ENCODE assay signal across 8 mouse cellular contexts in genomic region chr12:82170461-82171279, GRCm38 (mm10). TPM values are rescaled to one million over a fixed set of nuclear protein-coding genes. Genes with fewer than 3 reads are reported as not detected.
DNase-seq lines count a peak whose midpoint lies in the region; ATAC-seq and TF ChIP-seq lines count a peak whose summit lies in the region.

No protein-coding gene starts in this region.

- peak overlapping the region; percentile 92 to 93 for H3K27ac ChIP-seq in heart, embryonic 14.5 days (replicated peaks in 1 of 2; ENCODE audit: control insufficient read depth in 1 of 2, insufficient read depth in 1 of 2, low read depth in 2 of 2, low read length in 2 of 2)
- H3K27ac ChIP-seq in forebrain, embryonic 10.5 days = peak overlapping the region; percentile 100
- H3K27ac ChIP-seq in intestine, postnatal 0 days (ENCODE audit: low read depth, low read length) = peak overlapping the region; percentile 90

- 1% methylated on average over 29 of the region's 29 CpGs for WGBS in heart, embryonic 14.5 days
- WGBS in forebrain, embryonic 10.5 days = 3% methylated on average over 29 of the region's 29 CpGs
- WGBS in intestine, postnatal 0 days = 1% methylated on average over 29 of the region's 29 CpGs

- no peak for TF ChIP-seq CTCF in intestine, postnatal 0 days (IDR thresholded peaks at IDR 0.05; ENCODE audit: low read depth)

- peak overlapping the region; percentile 69 to 95 for H3K4me3 ChIP-seq in heart, embryonic 14.5 days (ENCODE audit: control insufficient read depth in 1 of 2, insufficient read depth in 1 of 2, low read depth in 1 of 2, low read length in 2 of 2)
- peak overlapping the region; percentile 97 for H3K4me3 ChIP-seq in forebrain, embryonic 10.5 days
- peak overlapping the region; percentile 90 for H3K4me3 ChIP-seq in intestine, postnatal 0 days (ENCODE audit: low read depth, low read length)

- H3K4me2 ChIP-seq in heart, embryonic 14.5 days (ENCODE audit: low read length) = peak overlapping the region; percentile 68
- peak overlapping the region; percentile 97 for H3K4me2 ChIP-seq in intestine, postnatal 0 days (replicated peaks; ENCODE audit: low read depth)

- no peaks in the 10 kb centered on the region for H3K9me3 ChIP-seq in heart, embryonic 14.5 days (ENCODE audit: control insufficient read depth, low read length)
- no peaks in the 10 kb centered on the region for H3K9me3 ChIP-seq in forebrain, embryonic 10.5 days
- H3K9me3 ChIP-seq in intestine, postnatal 0 days (ENCODE audit: control insufficient read depth) = no peaks in the 10 kb centered on the region

- H3K4me1 ChIP-seq in heart, embryonic 14.5 days (ENCODE audit: control insufficient read depth in 2 of 2, insufficient read depth in 2 of 2, low read length in 2 of 2) = peaks cover 4 to 27% of the 10 kb centered on the region in 2 experiments
- peaks cover 75% of the 10 kb centered on the region for H3K4me1 ChIP-seq in forebrain, embryonic 10.5 days
- H3K4me1 ChIP-seq in intestine, postnatal 0 days (replicated peaks; ENCODE audit: control insufficient read depth, insufficient read depth, low read length) = peaks cover 4% of the 10 kb centered on the region; the same call in 1 of the 2 replicates

- no peaks in the 10 kb centered on the region for H3K36me3 ChIP-seq in heart, embryonic 14.5 days (ENCODE audit: control insufficient read depth, insufficient read depth, low read length)
- H3K36me3 ChIP-seq in forebrain, embryonic 10.5 days (replicated peaks) = peaks cover 9% of the 10 kb centered on the region
- no peaks in the 10 kb centered on the region for H3K36me3 ChIP-seq in intestine, postnatal 0 days (ENCODE audit: control insufficient read depth, insufficient read depth)

- no peak for ATAC-seq in heart, embryonic 14.5 days (ENCODE audit: insufficient number of reproducible peaks, insufficient read depth, low FRiP score, low read depth)
- no peak for ATAC-seq in intestine, postnatal 0 days
- ATAC-seq in monocyte, adult 5-6 weeks (replicated peaks; ENCODE audit: insufficient number of reproducible peaks, low FRiP score, low TSS enrichment, poor library complexity, severe bottlenecking) = no peak

- H3K27me3 ChIP-seq in heart, embryonic 14.5 days (ENCODE audit: control insufficient read depth, insufficient read depth, low read length) = no peaks in the 10 kb centered on the region
- H3K27me3 ChIP-seq in forebrain, embryonic 10.5 days (ENCODE audit: poor library complexity, severe bottlenecking) = no peaks in the 10 kb centered on the region
- H3K27me3 ChIP-seq in intestine, postnatal 0 days (replicated peaks; ENCODE audit: control insufficient read depth, insufficient read depth, low read length) = no peaks in the 10 kb centered on the region

- intact Hi-C loops in heart, postnatal 25 days (cut with DNase I) = loop anchor here (5.0 kb wide), 1 partner anchor 302 kb away; no protein-coding TSS in a partner anchor

- peak overlapping the region; percentile 96 for H3K9ac ChIP-seq in heart, embryonic 14.5 days (ENCODE audit: low read length)
- peak overlapping the region; percentile 88 for H3K9ac ChIP-seq in intestine, postnatal 0 days (ENCODE audit: low read depth, low read length)

- no peak for DNase-seq in heart, postnatal 25 days (ENCODE audit: low spot score)
- peak; percentile 68 for DNase-seq in Muller cell, postnatal 12 days (ENCODE audit: inconsistent ontology term)
- DNase-seq in forebrain, embryonic 10.5 days (ENCODE audit: extremely low spot score, low spot score) = no peak
- peak; percentile 39 for DNase-seq in lung, postnatal 36 days
- DNase-seq in right cerebral cortex, postnatal 36 days (ENCODE audit: low spot score in 2 of 2) = no peak

RNA-seq across cellular contexts. Expression of gene Sipa1l1, which starts 1.6 kb away (rescaled TPM):
- 25.6 and 25.7 TPM in 2 replicates for polyA plus RNA-seq in heart, embryonic 14.5 days (2014; fragmentation: Nextera tagmentation; extraction: Ambion mirVana)
- 10 to 100 TPM in 1 of 2 experiments, 1 to 10 TPM in 1; 8.7 to 10.3 TPM for total RNA-seq in heart, postnatal 25 days (2021)
- 39.0 and 40.6 TPM in 2 replicates for polyA plus RNA-seq in forebrain, embryonic 10.5 days (2016; fragmentation: Nextera tagmentation; extraction: Ambion mirVana)
- polyA plus RNA-seq in intestine, postnatal 0 days (2015; fragmentation: Nextera tagmentation; extraction: Ambion mirVana) = 10.2 and 12.6 TPM in 2 replicates
- total RNA-seq in monocyte, adult 5-6 weeks (2017) = 44.5 to 87.6 TPM (median 61.0 TPM) in 3 replicates

Comparison
In these comparisons a context has a peak if more than half of its experiments do, and no peak if none do; other contexts are left out.
1. DNase-seq: peak in Muller cell, postnatal 12 days (single experiment) and lung, postnatal 36 days (single experiment); none in heart, postnatal 25 days (single experiment), forebrain, embryonic 10.5 days (single experiment) and right cerebral cortex, postnatal 36 days (0 of 2).
2. Peak in every context shown above with its lines, with median percentiles within 50 percentile points of each other: H3K27ac ChIP-seq and H3K4me3 ChIP-seq.